Mouse (Mus musculus) retina, postnatal 1 day (tissue): ENCODE results near the gene Foxp1.

Source experiments
- DNase-seq: peaks from one replicate; pipeline ENCODE4 v3.0.0-alpha.2; 2012

Foxp1 gene

DNA sequence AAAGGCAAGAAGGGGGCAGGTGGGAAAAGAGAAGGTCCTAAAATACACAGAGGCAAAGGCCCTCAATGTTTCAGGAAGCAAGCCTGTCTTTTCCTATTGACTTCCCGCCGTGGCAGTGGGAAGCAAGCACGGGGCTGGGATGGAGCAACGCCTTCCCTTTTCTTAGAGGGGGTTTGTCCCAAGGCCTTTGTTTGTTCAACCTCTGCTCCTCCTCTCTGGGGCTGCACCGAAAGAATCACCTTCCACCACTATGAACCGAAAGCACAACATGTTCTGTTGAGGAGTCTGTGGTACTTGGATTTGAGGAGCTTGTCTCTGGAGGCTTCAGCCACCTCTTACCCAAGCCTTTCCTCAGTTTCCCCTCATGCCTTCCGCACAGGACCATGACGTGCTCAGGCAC, 355.5 kb downstream of the Foxp1 start:
- no peak for DNase-seq

DNA sequence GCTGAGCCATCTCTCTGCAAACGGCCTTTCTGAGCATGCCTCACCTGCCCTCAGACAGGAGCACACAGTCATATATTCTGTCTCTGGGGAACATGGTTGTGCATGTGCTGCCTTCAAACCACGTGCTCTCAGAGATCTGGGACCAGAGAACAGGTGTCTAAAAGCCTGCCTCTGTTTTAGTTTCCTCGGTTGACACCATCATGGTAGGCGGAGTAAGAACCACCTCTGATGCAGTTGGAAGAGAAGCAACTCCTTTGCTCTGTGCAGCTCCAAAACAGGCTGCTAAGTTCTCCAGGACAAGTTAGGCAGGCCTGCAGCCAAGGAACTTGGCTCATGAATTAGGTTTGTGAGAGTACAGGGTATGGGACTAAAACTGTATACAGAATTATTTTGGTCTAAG, 356.4 kb downstream of the Foxp1 start:
- DNase-seq: no peak

DNA sequence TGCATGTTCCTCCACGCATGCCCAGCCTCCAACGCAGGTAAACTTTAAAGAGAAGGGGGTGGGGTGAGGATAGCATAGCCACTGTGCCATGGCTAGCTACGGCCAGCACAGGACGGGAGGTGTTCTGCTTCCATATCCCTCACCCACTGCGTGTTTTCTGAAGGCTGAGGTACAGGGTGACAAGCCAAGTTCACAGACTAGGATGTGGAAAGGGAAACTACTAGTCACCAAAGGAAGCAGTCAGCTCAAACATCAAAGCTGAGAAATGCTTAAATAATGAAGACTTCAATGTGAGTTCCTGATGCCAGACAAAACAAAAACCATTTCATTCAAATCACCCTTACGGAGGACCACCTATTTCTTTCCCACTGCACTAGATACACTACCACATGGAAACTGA, 357.8 kb downstream of the Foxp1 start:
- no peak for DNase-seq

DNA sequence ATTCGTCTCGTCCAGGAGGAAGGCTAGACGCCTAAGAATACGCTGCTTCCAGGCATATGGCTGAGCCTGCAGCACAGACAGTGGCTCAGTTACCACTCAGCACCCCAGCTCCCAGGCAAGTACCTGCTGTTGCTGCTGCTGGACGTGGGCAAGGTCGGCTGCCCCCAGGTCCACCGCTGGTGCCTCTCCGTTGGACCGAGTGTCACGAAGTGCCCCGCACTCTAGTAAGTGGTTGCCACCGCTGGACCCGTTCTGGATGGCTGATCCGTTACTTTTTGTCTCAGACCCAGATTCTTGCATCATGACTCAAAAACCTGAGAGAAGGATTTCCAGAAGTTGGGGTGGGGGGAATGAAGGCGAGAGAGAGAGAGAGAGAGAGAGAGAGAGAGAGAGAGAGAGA, 359.8 kb downstream of the Foxp1 start:
- DNase-seq: no peak

DNA sequence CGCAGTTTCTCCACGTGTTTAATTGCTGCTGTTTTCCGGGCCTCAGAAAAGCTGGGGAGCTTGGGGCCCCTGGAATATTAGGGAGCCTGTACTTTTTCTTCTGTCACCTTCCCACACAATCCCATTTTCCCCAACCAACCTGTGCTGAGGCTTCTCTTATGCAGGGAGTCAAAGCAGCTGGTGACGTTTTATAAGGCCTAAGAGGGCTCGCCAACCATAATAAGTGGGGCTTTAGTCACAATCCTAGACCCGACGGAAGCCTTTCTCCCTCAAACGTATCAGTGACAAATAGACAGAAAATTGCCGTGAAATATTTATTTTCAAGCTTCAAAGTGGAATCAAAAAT, 362.2 kb downstream of the Foxp1 start:
- no peak for DNase-seq

DNA sequence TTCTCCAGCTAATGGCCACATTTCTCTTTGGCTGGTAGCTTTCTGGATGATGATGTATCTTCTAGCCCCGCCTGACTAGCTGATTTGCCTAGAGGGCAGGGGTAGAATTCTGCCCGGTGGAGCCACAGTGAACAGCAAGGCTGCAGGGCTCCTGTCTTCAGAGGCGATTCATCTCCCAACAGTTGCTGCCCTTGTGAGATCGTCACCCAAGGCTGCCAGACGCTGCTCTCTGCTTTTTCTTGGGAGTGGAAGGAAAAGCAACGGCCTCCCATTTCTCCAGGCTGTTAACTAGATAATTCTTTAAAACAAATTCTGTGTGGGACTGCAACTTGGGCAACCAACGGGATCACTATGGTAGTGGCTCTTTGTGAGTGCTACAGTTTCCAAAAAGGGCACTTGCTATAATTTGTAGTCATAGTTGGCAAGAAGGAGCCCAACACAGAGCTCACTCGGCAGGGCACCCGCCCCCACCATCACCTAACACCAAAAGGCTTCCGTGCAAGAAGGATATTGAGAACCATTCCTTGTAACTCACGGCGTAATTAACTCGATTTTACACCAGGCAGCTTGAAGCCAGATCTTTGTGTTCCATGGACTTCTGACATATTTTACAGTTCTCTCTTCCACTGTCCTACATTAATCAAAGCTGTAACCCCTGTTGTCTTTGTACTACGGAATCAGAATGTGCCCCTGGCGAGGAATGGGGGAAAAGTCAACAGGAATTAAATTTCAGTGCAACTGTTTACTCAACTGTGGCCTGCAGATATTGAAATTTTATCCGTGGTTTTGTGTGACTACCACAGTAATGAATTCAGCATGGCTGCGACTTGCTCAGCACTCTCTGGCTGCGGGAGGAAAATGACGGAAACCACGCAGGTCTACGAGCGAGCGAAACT, 362.8 kb downstream of the Foxp1 start:
- DNase-seq: peak; percentile 44

DNA sequence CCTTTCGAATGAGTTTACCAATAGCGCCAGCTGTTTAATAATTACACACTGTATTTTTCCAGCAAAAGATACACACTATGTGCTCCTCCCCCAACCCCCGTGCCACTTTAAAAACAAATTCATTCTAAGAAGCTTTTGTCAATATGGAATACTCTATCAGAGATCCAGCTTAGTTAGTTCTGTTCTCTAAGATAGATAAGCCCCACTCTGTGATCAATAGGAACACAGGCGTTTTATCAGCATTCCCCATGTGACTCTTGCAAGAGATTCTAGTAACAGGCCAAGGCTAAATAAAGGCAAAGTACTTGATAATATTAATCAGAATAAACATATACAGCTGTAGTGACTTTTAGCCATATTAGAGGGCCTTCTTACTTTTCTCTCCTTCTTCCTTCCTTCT, 368.8 kb downstream of the Foxp1 start:
- no peak for DNase-seq

DNA sequence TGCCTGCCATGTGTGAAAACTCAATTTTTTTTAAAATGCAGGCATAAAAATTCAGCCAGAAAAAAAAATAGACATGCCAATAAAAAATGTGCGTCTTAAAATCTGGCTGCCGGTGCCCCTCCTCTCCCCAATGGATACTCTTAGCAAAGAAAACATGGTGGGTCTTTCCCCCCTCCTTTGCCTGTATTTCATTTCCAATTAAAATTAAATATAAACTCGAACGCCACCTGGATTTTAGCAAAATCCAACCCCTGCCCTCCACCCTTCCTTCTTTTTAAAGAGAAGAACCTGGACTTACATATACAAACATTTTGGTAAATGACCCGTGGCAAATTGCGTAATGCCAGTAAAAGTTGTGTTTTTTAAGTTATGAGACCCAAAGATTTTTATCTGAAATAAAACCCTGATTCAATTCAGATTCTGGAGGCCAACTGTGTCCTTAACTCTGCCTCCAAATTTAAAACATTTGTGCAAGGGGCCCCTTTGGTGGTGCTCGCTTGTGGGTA, 376.1 kb downstream of the Foxp1 start:
- DNase-seq: no peak

DNA sequence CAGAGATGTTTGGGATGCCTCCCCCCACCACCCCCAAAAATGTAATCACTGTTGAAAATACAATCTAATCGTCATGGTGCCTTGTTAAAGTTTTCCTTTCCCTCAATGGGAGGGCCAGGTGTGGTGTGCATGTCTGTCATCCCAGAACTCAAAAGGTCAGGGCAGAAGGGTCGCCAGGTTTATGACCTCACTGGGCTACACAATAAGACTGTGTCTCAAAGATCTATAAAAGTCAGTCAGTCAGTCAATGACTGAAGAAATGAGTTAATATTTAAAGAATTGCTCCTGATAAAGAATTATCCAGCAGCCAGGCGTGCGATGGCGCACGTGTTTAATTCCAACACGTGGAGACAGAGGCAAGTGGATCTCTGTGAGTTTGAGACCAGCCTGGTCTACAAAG, 377.5 kb downstream of the Foxp1 start:
- no peak for DNase-seq

DNA sequence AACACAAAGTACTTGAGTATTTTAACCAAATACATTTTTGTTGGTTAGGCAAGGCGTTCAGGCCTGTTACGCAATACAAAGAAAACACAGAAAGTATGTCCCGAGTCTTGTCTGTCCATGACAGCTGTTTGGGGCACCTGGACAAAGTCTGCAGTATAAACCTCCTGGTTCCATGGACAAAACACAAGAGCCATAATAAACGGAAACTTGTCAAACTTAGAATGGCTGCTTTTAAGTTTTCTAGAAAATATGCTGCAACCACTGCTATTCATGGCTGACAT, 378.8 kb downstream of the Foxp1 start:
- no peak for DNase-seq

DNA sequence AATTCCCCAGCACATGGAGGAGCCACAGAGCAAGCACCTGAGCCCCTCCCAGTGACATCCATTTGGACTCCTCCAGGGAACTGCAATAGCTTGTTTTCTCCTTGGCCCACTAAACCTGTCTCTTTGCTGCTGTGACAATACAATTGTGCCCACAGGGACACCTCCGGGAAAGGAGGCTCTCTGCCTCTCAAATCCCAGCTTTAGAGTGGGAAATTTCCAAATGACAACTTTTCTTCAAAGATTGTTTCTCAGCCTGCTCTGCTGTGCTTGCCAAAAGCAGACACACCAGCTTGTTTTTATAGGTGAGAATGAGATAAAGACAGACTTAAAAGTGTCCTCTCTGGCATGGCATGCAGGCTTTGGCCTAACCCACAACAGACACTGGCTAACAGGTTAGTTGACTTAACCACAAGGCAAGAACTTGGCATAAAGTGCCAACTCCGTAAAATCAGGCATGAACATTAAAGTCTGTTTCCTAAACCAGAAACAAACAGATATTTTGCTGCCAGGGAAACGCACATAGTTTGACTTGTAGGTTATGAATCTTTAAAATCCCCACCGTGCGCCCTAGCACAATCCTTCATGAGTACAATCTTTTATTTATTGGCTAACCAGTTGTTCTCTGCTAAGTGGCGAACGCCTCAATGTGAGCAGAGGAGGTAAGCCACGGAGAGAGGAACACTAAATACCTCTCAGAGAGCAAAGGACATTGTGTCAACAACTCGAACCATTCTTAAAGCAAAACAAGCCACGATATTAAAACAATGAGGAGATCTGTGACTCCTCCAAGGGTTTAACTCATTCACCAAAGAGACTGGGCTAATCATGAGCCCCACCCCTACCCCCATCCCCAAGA, 379.4 kb downstream of the Foxp1 start:
- DNase-seq: no peak

DNA sequence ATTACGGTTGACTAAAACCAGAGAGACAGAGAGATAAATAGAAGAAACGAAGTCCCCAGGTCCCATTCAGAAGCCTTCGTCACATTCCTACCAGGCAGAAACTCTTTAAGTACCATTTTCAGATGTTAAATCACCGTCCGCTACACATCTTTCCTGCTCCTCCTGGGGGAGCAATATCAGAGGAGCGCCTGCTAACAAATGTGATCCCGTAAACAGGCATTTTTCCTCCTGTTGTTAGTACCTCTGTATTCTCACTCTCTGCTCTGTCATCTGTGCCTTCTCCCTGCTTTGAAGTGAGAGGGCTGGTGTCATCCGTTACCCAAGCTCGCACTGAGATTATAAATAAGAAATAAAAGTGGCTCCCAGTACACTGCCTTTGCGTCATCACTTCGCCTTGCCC, 384.5 kb downstream of the Foxp1 start:
- DNase-seq: peak; percentile 23

DNA sequence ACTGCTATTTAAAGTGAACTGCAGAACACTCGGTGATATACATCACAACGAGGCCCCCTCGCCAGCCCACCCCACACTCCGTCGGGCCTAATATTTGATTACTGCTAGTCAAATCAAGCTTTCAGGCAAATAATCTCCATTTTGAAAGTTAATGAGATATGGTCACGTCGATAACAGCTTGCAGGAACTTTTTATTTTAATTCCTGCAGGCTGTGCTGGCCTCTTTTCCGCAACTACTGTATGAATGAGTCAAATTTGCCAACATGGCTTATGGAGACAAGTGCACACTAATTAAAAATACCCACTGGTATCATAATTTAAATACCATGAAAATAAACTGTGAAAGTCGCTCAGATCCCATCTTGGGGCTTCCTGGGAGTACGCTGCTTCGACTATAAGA, 385.4 kb downstream of the Foxp1 start:
- no peak for DNase-seq

DNA sequence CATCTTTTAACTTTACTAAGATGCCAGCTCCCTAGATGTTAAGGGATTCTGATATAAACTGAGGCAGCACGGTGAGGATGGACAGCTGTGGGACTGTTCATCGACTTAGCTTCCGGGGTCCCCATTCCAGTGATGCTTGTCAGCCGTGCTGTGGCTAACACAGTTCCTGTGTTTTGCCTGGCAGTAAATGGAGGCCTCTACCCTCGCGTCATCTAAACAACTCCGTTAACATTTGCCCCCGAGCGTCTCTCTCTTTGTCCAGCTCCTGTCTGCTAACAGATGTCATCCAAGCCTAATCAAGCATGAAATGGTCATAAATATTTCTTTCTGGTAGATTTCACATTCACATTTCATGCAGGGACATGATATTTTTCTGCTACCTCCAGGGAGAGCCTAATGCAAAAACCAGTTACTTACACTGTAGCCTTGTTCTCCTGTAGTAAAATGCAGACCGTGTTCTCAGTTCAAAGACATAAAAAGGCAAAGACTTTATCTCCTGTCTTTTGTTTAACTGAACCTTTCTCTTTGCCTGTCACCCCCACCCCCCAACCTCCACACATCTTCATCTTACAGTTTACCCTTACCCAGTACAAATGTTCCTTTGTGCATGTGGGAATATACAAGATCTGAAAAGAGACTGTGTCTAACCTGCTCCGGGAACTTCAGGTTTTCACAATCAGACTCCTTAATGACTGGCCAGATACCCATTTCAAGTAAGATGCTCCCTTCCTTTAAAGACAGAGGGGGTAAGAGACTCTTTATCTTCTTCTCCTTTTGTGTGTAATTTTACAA, 386.4 kb downstream of the Foxp1 start:
- DNase-seq: peak; percentile 83

DNA sequence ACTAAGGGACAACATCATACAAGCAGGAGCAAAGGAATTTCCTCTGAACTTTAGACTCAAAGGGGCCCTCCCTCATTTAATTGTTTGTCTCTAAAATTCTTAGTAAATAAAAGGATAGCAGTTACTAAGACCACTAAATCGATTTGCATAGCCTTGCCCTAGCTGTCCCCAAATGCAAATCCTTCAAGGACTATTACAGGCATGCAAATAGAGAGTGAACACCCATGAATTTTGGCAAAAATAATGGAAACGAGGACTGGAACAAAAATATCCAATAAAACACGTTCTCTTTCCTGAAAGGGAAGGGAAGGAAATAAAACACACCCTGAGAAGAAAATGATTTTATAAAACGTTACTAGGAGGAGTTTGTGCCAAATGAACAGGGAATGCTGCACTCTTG, 390.7 kb downstream of the Foxp1 start:
- DNase-seq: no peak

DNA sequence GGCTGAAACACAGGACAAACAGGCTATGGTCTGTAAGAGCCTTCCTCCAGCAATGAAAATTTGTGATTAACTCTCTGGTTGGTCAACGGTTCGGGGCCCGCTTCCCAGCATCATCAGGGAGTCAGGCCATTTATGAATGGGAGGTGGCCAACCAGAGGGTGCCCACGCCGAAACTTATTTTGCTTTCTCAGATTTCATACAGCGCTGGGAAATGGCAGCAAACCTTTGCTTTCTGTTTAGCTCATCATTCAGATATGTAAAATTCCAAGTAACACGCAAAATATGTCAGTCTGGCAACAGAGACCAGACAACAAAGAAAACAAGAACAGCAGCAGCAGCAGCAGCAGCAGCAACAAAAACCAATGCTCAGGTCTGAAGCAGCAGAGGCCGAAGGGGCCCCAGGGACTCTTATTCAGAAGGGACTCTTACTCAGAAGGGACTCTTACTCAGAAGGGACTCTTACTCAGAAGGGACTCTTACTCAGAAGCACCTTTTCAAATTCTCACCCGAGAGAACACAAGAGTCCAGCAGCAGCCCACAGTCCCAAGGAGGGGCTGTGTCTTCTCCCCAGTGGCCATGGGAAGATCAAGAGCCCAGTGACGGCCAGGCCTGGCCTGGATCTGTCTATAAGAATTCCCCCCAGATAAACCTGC, 391.6 kb downstream of the Foxp1 start:
- peak; percentile 65 for DNase-seq

DNA sequence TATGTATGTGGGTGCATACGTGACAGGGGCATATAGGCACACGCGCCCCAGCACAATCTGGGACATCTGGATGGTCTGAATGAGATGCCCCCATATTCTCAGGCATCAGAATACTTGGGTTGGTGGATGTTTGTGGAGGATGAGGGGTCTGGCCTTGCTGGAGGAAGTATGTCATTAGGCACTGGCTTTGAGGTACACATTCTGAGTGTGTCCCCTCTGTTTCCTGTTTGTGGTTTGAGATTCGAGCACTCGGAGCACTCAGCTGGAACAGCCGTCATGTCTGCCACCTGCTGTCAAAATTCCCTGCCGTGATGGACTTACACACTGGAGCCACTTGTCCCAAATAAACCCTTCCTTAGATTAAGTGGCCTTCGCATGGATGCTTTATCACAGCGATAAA, 395.8 kb downstream of the Foxp1 start:
- no peak for DNase-seq

DNA sequence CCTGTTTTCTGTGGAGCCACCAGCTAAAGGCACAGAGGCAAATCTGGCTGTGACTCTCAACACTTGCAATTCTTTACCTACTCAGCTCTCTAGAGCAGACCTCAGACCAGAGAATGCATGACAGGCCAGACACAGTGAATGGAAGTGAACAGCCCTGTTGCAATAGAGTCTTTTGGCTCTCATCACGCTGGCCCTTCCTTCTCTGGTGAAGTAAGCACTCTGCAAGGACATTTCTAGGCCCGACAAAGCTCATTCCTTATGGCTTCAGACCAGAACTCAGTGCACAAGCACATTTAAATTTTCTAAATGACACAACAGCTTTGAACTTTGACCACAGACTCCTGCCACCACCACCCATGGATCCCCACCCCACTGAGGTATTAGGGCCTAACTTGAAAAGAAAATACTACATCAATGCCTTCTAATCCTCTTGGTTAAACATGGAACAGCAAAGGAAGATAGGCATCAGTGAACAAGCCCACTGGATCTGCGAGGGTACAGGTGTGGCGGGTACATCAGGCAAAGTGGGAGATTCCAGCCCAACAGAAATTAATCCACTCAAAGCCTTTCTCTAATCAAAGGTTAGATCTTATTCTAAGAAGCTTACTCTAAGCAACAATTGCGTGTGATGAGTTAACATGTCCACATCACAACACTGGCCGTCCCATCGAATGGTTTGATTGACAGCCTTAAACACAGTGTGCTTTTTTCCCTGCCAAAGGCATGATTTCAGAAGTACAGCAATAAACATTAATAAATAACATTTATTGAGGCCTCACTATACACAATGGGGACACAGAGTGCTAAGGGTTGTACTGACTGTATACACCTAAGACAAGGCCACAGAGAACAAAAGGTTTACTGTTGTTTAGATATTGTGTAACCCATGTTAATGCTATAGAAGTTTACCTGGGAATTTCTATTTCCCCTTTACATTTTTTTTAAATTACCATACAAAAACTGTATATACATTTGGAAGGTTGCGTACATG, 401.4 kb downstream of the Foxp1 start:
- no peak for DNase-seq

DNA sequence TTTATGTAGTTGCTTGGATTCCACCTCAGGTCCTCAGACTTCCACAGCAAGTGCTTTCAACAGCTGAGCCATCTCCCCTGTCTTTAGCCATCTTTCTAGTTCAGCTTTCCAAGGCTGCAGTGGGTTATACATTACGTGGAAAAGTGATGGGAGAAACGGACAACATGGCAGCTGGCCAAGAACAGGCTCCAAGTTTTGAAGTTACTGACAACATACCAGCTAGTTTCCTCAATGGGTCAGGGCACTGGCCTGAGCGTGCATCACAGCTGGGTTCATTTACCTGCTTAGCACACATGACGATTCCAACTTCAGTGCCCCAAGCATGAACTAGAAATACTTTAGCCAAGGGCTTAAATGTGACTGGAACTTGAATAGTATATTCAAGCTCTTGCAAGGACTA, 404.0 kb downstream of the Foxp1 start:
- DNase-seq: no peak

DNA sequence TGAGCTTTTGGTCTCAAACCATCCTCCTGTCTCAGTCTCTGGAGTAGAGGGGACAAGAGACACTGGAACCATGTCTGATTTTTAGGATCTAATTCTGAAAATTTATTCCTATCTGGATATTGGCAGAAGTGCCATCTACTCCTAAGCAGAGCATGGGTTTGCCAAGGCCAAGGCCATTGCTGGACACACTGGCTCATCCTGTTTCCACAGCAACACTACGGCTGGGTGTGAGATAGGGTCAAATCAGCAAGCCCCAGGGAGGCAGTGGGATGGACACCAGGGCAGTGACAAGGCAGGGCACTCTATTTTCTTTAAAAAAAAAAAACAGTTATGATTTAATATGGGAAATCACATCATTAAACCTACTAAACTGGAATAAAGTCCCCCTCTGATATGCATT, 405.1 kb downstream of the Foxp1 start:
- no peak for DNase-seq

DNA sequence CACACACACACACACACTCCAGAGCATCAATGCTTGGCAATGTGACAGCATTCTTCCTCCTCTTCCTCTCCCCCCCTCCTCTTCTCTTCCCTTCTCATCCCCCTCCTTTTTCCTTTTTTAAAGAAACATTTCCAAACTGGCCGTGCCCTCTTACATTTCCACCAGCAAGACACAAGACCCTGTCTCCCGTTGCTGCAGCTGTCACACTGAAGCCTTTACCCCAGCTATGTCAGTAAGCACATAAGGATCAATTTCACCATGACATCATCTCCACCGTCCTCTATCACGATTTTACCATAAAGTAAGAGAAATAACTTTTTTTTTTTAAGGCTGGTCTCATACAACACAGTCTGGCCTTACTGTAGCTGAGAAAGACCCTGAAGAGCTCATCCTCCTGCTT, 410.7 kb downstream of the Foxp1 start:
- DNase-seq: no peak

DNA sequence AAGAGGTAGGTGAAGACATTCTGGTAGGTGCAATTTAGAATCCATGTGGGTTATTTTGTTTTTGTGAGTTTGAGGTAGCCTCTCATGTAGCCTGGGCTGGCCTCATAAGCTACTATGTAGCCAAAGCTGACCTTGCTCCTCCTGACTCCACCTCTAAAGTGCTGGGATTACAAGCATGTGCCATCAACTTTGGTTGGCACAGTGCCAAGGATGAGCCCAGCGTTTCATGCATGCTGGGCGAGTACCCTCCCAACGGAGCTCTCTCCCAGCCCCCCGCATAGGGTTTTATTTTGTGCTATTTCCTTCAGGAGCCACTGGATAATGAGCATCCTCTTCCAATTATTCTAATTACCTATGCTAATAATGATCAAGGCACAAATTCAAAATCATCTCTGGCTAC, 414.1 kb downstream of the Foxp1 start:
- peak; percentile 68 for DNase-seq
